Mouse (Mus musculus) cerebellum, postnatal 25 days (tissue): Measurements from ENCODE around the gene Itpr2.

Source experiments
- DNase-seq, 2 experiments: peaks; one replicate each; pipeline ENCODE4 v3.0.0; 2021; ENCODE audit warnings: mixed read lengths in 2 of 2

Gene Itpr2

GRCm38 (mm10) chr6:146411446-146412070, 90.5 kb downstream of the Itpr2 start:
- DNase-seq = no peak

- DNase-seq = no peak
Measured at GRCm38 (mm10) chr6:146410427-146410810, 91.6 kb downstream of the Itpr2 start.

- peak; percentile 75 to 87 for DNase-seq
Measured at GRCm38 (mm10) chr6:146409692-146410426, 92.2 kb downstream of the Itpr2 start.

GRCm38 (mm10) chr6:146405380-146405779, 96.6 kb downstream of the Itpr2 start:
- DNase-seq = peak; percentile 35 to 61

GRCm38 (mm10) chr6:146404876-146405275, 97.1 kb downstream of the Itpr2 start:
- no peak for DNase-seq

- peak in 1 of 2 experiments; percentile 36 for DNase-seq
Measured at GRCm38 (mm10) chr6:146404156-146404555, 97.9 kb downstream of the Itpr2 start.

GRCm38 (mm10) chr6:146402905-146403642, 98.9 kb downstream of the Itpr2 start:
- DNase-seq = peak; percentile 14 to 16

GRCm38 (mm10) chr6:146397803-146398202, 104.2 kb downstream of the Itpr2 start:
- no peak for DNase-seq

- DNase-seq = no peak
Measured at GRCm38 (mm10) chr6:146396253-146396652, 105.8 kb downstream of the Itpr2 start.

GRCm38 (mm10) chr6:146395616-146396015, 106.4 kb downstream of the Itpr2 start:
- no peak for DNase-seq

GRCm38 (mm10) chr6:146392188-146392587, 109.8 kb downstream of the Itpr2 start:
- no peak for DNase-seq

GRCm38 (mm10) chr6:146390159-146390558, 111.9 kb downstream of the Itpr2 start:
- no peak for DNase-seq

- no peak for DNase-seq
Measured at GRCm38 (mm10) chr6:146388010-146388409, 114.0 kb downstream of the Itpr2 start.

- DNase-seq = no peak
Measured at GRCm38 (mm10) chr6:146387039-146387713, 114.8 kb downstream of the Itpr2 start.

GRCm38 (mm10) chr6:146379263-146379662, 122.8 kb downstream of the Itpr2 start:
- DNase-seq = no peak

GRCm38 (mm10) chr6:146371511-146371910, 130.5 kb downstream of the Itpr2 start:
- no peak for DNase-seq

- DNase-seq = no peak
Measured at GRCm38 (mm10) chr6:146366180-146366579, 135.8 kb downstream of the Itpr2 start.

- no peak for DNase-seq
Measured at GRCm38 (mm10) chr6:146357911-146358310, 144.1 kb downstream of the Itpr2 start.

GRCm38 (mm10) chr6:146352258-146352805, 149.7 kb downstream of the Itpr2 start:
- no peak for DNase-seq

- DNase-seq = no peak
Measured at GRCm38 (mm10) chr6:146351816-146352215, 150.2 kb downstream of the Itpr2 start.

- DNase-seq = no peak
Measured at GRCm38 (mm10) chr6:146347568-146347967, 154.5 kb downstream of the Itpr2 start.

GRCm38 (mm10) chr6:146346545-146347195, 155.4 kb downstream of the Itpr2 start:
- DNase-seq = no peak
